Mouse (Mus musculus) midbrain, embryonic 11.5 days (tissue): Measurements from ENCODE around the gene Cxcl9. TPM values are rescaled to one million over a fixed set of nuclear protein-coding genes. Genes with fewer than 3 reads are reported as not detected.

Experiments
- ATAC-seq: fragments of 200-750 bp; cut with Nextera tagmentation; 2 replicates; pipeline ENCODE4 v1.8.0; 2017; ENCODE audit warnings: moderate TSS enrichment, moderate library complexity; ENCODE audit not compliant: low FRiP score
- DNase-seq: peaks from one replicate; pipeline ENCODE4 v3.0.0; 2015; ENCODE audit warnings: low spot score; ENCODE audit errors: missing footprints
- H3K27ac ChIP-seq: fragments of 300-500 bp; sonication (generic); 2 replicates; pipeline ENCODE4 v1.5.1; 2014; ENCODE audit warnings: low read depth, low read length
- H3K27me3 ChIP-seq: fragments of 300-500 bp; sonication (generic); 2 replicates; pipeline ENCODE4 v1.6.1; 2014; ENCODE audit warnings: mild to moderate bottlenecking, low read length, moderate library complexity, mixed read lengths; ENCODE audit not compliant: control insufficient read depth, insufficient read depth
- H3K36me3 ChIP-seq: fragments of 300-500 bp; sonication (generic); 2 replicates; pipeline ENCODE4 v1.6.1; 2014; ENCODE audit warnings: mild to moderate bottlenecking, low read length, moderate library complexity, mixed read lengths; ENCODE audit not compliant: control insufficient read depth, insufficient read depth
- H3K4me1 ChIP-seq: fragments of 300-500 bp; sonication (generic); 2 replicates; pipeline ENCODE4 v1.6.1; 2014; ENCODE audit warnings: low read length; ENCODE audit not compliant: control insufficient read depth, insufficient read depth
- H3K4me2 ChIP-seq: fragments of 300-500 bp; sonication (generic); 2 replicates; pipeline ENCODE4 v1.6.1; 2014; ENCODE audit warnings: mild to moderate bottlenecking, moderate library complexity
- H3K4me3 ChIP-seq: fragments of 300-500 bp; sonication (generic); 2 replicates; pipeline ENCODE4 v1.5.1; 2014; ENCODE audit warnings: low read depth, low read length
- H3K9ac ChIP-seq: fragments of 300-500 bp; sonication (generic); 2 replicates; pipeline ENCODE4 v1.6.1; 2014; ENCODE audit warnings: low read length
- H3K9me3 ChIP-seq: fragments of 300-500 bp; sonication (generic); 2 replicates; pipeline ENCODE4 v1.6.1; 2016; ENCODE audit warnings: low read length; ENCODE audit not compliant: control insufficient read depth
- WGBS: fragments of 180-500 bp; shearing (Covaris S2); extraction: QIAGEN DNeasy Blood & Tissue Kit; methylation state at CpG from one replicate; pipeline ENCODE4 v1.1.7; 2014; 5-methylcytosine and 5-hydroxymethylcytosine counted together
- polyA plus RNA-seq: library from polyadenylated mRNA; unstranded; fragments of >200 nt; fragmentation: Nextera tagmentation; extraction: Ambion mirVana; gene quantifications from 2 replicates; pipeline ENCODE4 v1.2.1, GENCODE M21; 2014

Cxcl9 gene
- polyA plus RNA-seq, 1 experiment from 2014 or later = not detected

DNA sequence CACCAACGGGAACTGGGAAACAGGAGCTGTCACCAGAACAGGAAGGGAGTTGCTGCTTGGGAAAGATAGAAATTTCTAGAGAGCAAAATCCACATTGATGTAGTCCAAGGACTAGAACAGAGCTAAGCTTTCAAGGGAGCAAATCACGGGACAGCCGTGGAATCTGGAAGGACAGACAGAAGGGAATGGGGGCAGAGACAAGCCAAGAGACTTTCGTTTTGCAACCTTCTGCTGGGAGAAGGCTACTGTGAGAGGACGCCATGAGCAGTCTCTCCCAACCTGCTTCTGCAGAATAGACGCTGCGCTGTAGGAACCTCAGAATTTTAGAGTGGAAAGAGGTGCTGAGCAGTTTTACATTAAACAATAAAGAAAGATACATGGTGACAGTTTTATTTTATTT is 21.9 kb upstream of the Cxcl9 start:
- Histone ChIP-seq H3K4me2 (no peak overlapping the region), H3K27me3 (no peaks in the 10 kb centered on the region), H3K4me1 (no peaks in the 10 kb centered on the region; the same call in 1 of the 2 replicates), H3K9ac (no peak overlapping the region), H3K36me3 (no peaks in the 10 kb centered on the region), H3K4me3 (no peak overlapping the region), H3K27ac (no peak overlapping the region), H3K9me3 (no peaks in the 10 kb centered on the region)
- ATAC-seq = no peak
- 81% methylated on average over 7 of the region's 7 CpGs for WGBS
- DNase-seq = peak; percentile 33

DNA sequence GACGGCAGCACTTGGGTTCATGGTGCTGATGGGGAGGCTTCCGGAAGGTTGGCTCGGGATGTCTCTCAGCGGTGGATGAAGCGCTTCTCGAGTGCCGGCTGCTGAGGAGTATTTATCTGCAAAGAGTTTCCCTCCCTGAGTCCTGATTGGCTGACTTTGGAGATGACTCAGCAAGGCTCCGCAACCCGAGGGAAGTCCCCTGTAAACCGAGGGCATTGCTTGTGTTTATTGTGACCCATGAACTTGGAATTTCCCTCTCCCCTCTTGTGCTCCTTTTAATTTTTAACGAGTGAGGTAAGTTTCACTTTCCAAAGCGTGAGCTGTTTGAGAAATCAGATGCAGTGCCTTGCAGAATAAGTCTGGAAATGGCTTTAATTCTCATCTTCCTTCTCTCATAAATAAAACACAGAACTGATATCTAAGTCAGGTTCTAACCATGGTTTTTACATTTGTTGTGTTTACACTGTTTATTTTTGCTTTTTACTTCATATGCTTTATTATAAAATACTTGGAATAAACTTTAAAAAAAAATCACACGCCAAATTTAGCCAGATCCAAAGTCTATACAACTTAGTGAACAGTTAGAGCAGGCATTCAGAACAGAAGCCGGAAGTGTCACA is 21.0 kb upstream of the Cxcl9 start, which contains the start of gene Cxcl10:
TSS of gene Cxcl10 (minus strand) at position 96 of the 620 bp plus-strand sequence.
- Histone ChIP-seq H3K4me2 (peak within 1 kb of the TSS; percentile 28), H3K27me3 (no peaks in the 10 kb centered on the region), H3K4me1 (no peaks in the 10 kb centered on the region; the same call in 1 of the 2 replicates), H3K9me3 (no peaks in the 10 kb centered on the region), H3K36me3 (no peaks in the 10 kb centered on the region), H3K27ac (no peak within 1 kb of the TSS), H3K9ac (0 out of 2 replicates have a peak within 1 kb of the TSS, but pooled peaks have one; percentile 2), H3K4me3 (no peak within 1 kb of the TSS)
- 30% methylated on average over 14 of the region's 14 CpGs for WGBS
- ATAC-seq (peak; percentile 65), DNase-seq (peak; percentile 87)

DNA sequence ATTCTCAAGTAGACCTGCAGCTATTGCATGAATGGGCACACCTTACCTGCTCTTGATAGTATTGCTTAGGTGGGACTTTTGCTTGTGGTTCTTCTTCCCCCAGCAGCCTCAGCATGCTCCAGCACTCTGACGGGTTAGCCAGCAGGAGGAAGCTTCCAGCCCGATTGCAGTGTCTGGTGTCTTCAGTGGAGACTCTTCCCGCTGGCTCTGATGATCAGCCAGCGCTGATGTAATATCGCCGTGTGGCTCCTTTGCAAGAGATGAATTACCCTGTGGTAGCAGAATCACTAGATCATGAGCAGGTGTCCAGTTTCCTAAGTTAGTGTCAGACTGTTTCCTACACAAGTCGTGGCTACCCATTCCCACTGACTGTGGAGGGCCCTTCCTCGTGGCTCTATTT is 17.1 kb upstream of the Cxcl9 start:
- 85% methylated on average over 8 of the region's 8 CpGs for WGBS
- H3K27ac ChIP-seq = no peak overlapping the region
- no peak overlapping the region for H3K4me2 ChIP-seq

DNA sequence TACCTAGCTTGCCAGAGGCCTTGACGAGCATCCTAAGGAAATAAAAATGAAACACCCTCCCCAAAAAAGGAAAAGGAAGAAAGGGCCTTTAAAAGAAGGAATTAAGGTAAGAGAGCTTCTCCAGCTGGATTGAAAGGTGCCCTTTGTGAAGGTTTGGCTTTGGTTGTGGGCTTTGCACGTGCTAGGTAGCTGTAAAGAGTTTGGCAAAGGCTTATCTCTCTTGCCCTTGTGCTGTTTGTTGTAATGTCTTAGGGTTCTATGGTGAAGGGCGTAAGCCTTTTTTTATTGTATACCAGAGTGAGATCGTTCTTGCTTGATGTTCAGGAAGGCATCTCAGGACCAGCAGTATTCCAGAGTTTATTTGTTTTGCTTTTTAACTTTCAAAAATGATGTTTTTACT is 12.7 kb upstream of the Cxcl9 start:
- H3K4me2 ChIP-seq = no peak overlapping the region
- no peaks in the 10 kb centered on the region for H3K9me3 ChIP-seq
- no peak overlapping the region for H3K27ac ChIP-seq
- no peaks in the 10 kb centered on the region for H3K4me1 ChIP-seq
- WGBS = 79% methylated on average over 4 of the region's 4 CpGs
- H3K27me3 ChIP-seq = no peaks in the 10 kb centered on the region
- ATAC-seq (no peak), DNase-seq (no peak)
- H3K4me3 ChIP-seq = no peak overlapping the region
- no peaks in the 10 kb centered on the region for H3K36me3 ChIP-seq
- H3K9ac ChIP-seq = no peak overlapping the region

More for the DNA sequence above, 17.1 kb upstream of the Cxcl9 start:
- Histone ChIP-seq H3K36me3 (no peaks in the 10 kb centered on the region), H3K4me3 (no peak overlapping the region), H3K27me3 (no peaks in the 10 kb centered on the region), H3K9ac (no peak overlapping the region), H3K4me1 (no peaks in the 10 kb centered on the region; the same call in 1 of the 2 replicates), H3K9me3 (no peaks in the 10 kb centered on the region)
- ATAC-seq (no peak), DNase-seq (no peak)

DNA sequence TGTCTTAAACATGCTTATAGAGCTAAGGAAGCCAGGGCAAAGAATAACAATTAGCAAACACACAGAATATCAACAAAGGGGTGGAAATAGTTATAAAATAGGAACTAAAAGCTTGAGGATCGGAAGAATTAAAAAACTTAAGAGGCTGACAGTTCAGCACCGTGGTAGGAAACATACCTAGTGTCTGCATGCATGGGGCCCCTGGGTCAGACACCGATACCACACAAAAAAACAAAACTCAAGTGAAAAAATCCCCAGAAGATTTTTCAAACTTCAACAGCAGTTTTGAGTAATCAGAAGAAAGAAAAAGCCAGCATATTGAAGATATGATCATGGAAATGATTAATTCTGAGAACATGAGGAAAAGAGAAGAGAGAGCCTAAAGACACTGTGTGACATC is 8.9 kb upstream of the Cxcl9 start:
- DNase-seq = no peak
- H3K4me1 ChIP-seq = no peaks in the 10 kb centered on the region
- no peaks in the 10 kb centered on the region for H3K9me3 ChIP-seq
- WGBS = 90% methylated on average over 3 of the region's 3 CpGs
- no peak overlapping the region for H3K27ac ChIP-seq
- ATAC-seq = no peak
- H3K36me3 ChIP-seq = no peaks in the 10 kb centered on the region
- no peak overlapping the region for H3K4me3 ChIP-seq
- H3K4me2 ChIP-seq = no peak overlapping the region
- no peaks in the 10 kb centered on the region for H3K27me3 ChIP-seq
- no peak overlapping the region for H3K9ac ChIP-seq

DNA sequence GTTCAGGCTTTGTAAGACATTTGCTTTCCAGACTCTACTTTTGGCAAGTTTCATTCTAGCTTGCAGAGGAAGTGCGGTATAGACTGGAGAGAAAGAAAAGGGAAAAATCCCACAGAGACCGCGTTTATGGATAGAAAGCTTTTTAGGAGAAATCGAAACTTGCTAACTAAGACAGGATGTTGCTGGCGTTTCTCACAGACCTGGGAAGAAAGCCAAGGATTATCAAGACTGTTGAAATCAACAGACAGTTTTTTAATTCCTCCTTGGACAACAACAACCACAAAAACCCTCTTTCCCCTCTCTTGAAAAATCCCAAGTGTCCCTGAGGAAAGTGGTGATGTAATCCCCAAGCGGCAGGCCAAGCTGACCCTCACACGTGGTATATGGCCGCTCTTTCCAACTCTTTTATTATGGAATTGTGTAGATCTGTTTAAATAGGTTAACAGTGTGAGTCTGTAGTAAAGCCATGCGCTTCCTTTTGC is 4.5 kb upstream of the Cxcl9 start:
- Histone ChIP-seq H3K9me3 (no peaks in the 10 kb centered on the region), H3K27ac (no peak overlapping the region), H3K9ac (no peak overlapping the region), H3K4me3 (no peak overlapping the region), H3K27me3 (no peaks in the 10 kb centered on the region), H3K4me2 (no peak overlapping the region), H3K4me1 (no peaks in the 10 kb centered on the region), H3K36me3 (no peaks in the 10 kb centered on the region)
- 85% methylated on average over 9 of the region's 9 CpGs for WGBS
- ATAC-seq (no peak), DNase-seq (peak; percentile 76)

DNA sequence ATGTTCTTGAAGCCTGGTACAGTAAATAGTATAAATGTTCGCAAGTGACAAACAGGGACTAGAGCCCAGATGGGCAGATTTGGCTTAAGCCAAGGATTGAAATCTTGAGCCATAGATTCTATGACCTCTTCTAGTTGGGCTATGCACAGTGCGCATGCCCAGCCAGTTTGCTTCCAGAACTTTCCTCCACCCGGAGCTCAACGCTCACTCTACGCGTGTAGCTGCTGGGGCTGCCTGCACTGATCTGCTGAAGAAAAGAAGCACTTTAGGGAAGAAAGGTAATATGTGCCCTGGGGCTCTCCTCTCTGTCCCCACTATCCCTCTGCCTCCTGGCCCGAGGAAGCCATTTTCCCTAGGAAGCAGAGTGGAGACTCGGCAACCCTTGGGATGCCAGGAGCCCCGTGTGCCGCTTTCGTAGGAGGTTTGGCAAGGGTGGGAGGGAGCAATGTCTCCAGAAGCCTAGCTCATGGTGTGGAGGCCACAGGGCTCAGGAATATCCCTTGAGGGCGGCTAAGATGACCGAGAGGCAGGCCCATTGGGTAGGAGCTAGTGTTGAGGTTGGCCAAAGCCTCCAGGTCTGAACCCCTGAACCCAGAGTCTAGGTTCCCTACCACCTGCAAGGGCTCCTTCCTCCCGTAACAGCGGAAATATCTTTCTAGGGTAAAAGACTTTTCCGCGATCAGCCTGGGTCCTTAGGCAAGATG is 3.9 kb upstream of the Cxcl9 start, which contains the start of gene Art3:
TSS of gene Art3 (plus strand) at position 193 of the 704 bp plus-strand sequence.
- ATAC-seq (no peak), DNase-seq (no peak)
- no peaks in the 10 kb centered on the region for H3K36me3 ChIP-seq
- H3K4me2 ChIP-seq = no peak within 1 kb of the TSS
- H3K9ac ChIP-seq = no peak within 1 kb of the TSS
- H3K9me3 ChIP-seq = no peaks in the 10 kb centered on the region
- 94% methylated on average over 17 of the region's 17 CpGs for WGBS
- H3K4me1 ChIP-seq = no peaks in the 10 kb centered on the region
- no peak within 1 kb of the TSS for H3K4me3 ChIP-seq
- H3K27ac ChIP-seq = no peak within 1 kb of the TSS
- H3K27me3 ChIP-seq = no peaks in the 10 kb centered on the region

DNA sequence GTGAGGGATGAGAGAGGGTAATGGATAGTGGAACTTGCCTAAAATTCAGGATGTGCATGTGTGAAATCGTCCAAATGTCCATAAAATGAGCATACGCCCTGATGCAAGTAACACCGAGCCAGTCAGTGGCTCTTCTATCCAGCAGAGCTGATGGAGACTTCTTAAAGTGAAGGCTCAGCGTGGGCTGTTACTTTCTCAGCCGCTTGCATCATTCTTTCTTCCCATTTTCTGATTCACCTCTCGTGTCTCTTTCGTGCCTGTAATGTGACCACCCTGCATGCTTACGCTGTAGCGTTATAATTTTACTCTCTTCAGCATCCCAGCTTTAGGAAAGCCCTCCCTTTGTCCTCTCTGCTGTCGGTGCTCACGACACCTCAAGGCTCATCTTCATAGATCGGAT is 3.2 kb upstream of the Cxcl9 start:
- H3K4me1 ChIP-seq = no peaks in the 10 kb centered on the region
- no peak overlapping the region for H3K4me2 ChIP-seq
- H3K27me3 ChIP-seq = no peaks in the 10 kb centered on the region
- no peak overlapping the region for H3K9ac ChIP-seq
- H3K36me3 ChIP-seq = no peaks in the 10 kb centered on the region
- no peak overlapping the region for H3K27ac ChIP-seq
- WGBS = 89% methylated on average over 12 of the region's 12 CpGs
- no peaks in the 10 kb centered on the region for H3K9me3 ChIP-seq
- H3K4me3 ChIP-seq = no peak overlapping the region
- no peak for ATAC-seq
- no peak for DNase-seq

DNA sequence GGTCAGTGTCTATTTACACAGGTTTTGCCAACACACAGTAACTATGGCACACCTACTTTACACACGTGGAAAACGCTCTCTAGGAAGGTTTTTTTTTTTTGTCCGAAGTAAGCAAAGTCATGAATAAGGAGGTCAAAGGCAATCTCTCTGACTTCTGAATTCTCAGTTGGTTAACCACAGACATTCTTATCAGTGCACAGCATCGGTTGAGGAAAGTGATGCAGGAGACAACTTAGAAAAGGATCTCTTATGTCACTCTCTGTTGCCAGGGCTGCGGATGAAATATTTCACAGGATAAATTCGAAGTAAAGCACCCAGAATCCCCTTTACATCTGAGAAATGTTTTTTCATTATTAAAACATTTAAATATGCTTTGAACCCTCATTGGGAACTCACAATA is 512 bp downstream of the Cxcl9 start:
- no peaks in the 10 kb centered on the region for H3K36me3 ChIP-seq
- ATAC-seq = no peak
- no peak overlapping the region for H3K4me2 ChIP-seq
- H3K27me3 ChIP-seq = no peaks in the 10 kb centered on the region
- no peak overlapping the region for H3K27ac ChIP-seq
- H3K4me3 ChIP-seq = no peak overlapping the region
- DNase-seq = no peak
- no peak overlapping the region for H3K9ac ChIP-seq
- H3K9me3 ChIP-seq = no peaks in the 10 kb centered on the region
- 84% methylated on average over 6 of the region's 6 CpGs for WGBS
- no peaks in the 10 kb centered on the region for H3K4me1 ChIP-seq
